Mouse (Mus musculus) forebrain, embryonic 15.5 days (tissue): ENCODE measurements around the gene Vars. TPM values are rescaled to one million over a fixed set of nuclear protein-coding genes. Genes with fewer than 3 reads are reported as not detected.
A peak's percentile ranks its signal among the peaks of the same experiment; 100 is the strongest.
"Not testable (repeated sequence)": the region's sequence is repeated elsewhere in the genome, so short reads cannot be mapped to it uniquely, and the experiment has no call there.

Source experiments
- ATAC-seq: fragments of 200-750 bp; cut with Nextera tagmentation; replicated peaks from 2 replicates; pipeline ENCODE4 v1.8.0; 2017; ENCODE audit warnings: mild to moderate bottlenecking, moderate TSS enrichment, moderate library complexity
- H3K27ac ChIP-seq: fragments of 300-500 bp; sonication (generic); replicated peaks from 2 replicates; pipeline ENCODE4 v1.5.1; 2015; ENCODE audit warnings: mild to moderate bottlenecking, inconsistent platforms
- H3K27me3 ChIP-seq: fragments of 300-500 bp; sonication (generic); 2 replicates; pipeline ENCODE4 v1.6.1; 2015; ENCODE audit warnings: inconsistent platforms
- H3K36me3 ChIP-seq: fragments of 300-500 bp; sonication (generic); 2 replicates; pipeline ENCODE4 v1.6.1; 2015; ENCODE audit warnings: mild to moderate bottlenecking, inconsistent platforms
- H3K4me1 ChIP-seq: fragments of 300-500 bp; sonication (generic); 2 replicates; pipeline ENCODE4 v1.6.1; 2015; ENCODE audit warnings: inconsistent platforms
- H3K4me2 ChIP-seq: fragments of 300-500 bp; sonication (generic); replicated peaks from 2 replicates; pipeline ENCODE4 v1.6.1; 2015; ENCODE audit warnings: mild to moderate bottlenecking, inconsistent platforms
- H3K4me3 ChIP-seq: fragments of 300-500 bp; sonication (generic); 2 replicates; pipeline ENCODE4 v1.5.1; 2015; ENCODE audit warnings: mild to moderate bottlenecking, inconsistent platforms
- H3K9ac ChIP-seq: fragments of 300-500 bp; sonication (generic); replicated peaks from 2 replicates; pipeline ENCODE4 v1.6.1; 2015; ENCODE audit warnings: mild to moderate bottlenecking, inconsistent platforms
- H3K9me3 ChIP-seq: fragments of 300-500 bp; sonication (generic); 2 replicates; pipeline ENCODE4 v1.6.1; 2016; ENCODE audit warnings: inconsistent platforms
- WGBS: fragments of 180-500 bp; shearing (Covaris S2); methylation state at CpG from one replicate; pipeline ENCODE4 v1.1.7; 2015; ENCODE audit warnings: mixed read lengths; 5-methylcytosine and 5-hydroxymethylcytosine counted together
- polyA plus RNA-seq: library from polyadenylated mRNA; unstranded; fragments of >200 nt; fragmentation: Nextera tagmentation; extraction: Ambion mirVana; gene quantifications from 2 replicates; pipeline ENCODE4 v1.2.1, GENCODE M21; 2015

Vars gene
- polyA plus RNA-seq, 1 experiment from 2014 or later: 82.9 TPM

- no peak for ATAC-seq
- no peak overlapping the region for H3K27ac ChIP-seq
- no peaks in the 10 kb centered on the region for H3K27me3 ChIP-seq
- no peak overlapping the region for H3K9ac ChIP-seq
- H3K9me3 ChIP-seq: no peaks in the 10 kb centered on the region
- 90% methylated on average over 7 of the region's 7 CpGs for WGBS
- H3K4me1 ChIP-seq: peaks cover 19% of the 10 kb centered on the region
- no peak overlapping the region for H3K4me2 ChIP-seq
- no peaks in the 10 kb centered on the region for H3K36me3 ChIP-seq
- H3K4me3 ChIP-seq: no peak overlapping the region
These were observed 31.1 kb downstream of the Vars start for GRCm38 (mm10) chr17:35031880-35032279.

- Histone ChIP-seq H3K4me1 (peaks cover 14% of the 10 kb centered on the region), H3K4me2 (no peak overlapping the region), H3K27ac (no peak overlapping the region), H3K9ac (no peak overlapping the region), H3K4me3 (no peak overlapping the region), H3K27me3 (no peaks in the 10 kb centered on the region), H3K9me3 (no peaks in the 10 kb centered on the region), H3K36me3 (no peaks in the 10 kb centered on the region)
- 76% methylated on average over 8 of the region's 8 CpGs for WGBS
- no peak for ATAC-seq
These were observed 31.6 kb downstream of the Vars start for GRCm38 (mm10) chr17:35032323-35032870.

GRCm38 (mm10) chr17:35033703-35034102 lies 32.9 kb downstream of the Vars start:
- H3K36me3 ChIP-seq, H3K9ac ChIP-seq, H3K4me2 ChIP-seq, ATAC-seq, H3K27ac ChIP-seq, H3K4me1 ChIP-seq, H3K4me3 ChIP-seq, H3K27me3 ChIP-seq, H3K9me3 ChIP-seq: not testable (repeated sequence)
- 89% methylated on average over 1 of the region's 1 CpGs for WGBS

GRCm38 (mm10) chr17:35034896-35035295 lies 34.1 kb downstream of the Vars start:
- no peak overlapping the region for H3K4me2 ChIP-seq
- no peak for ATAC-seq
- H3K4me3 ChIP-seq: no peak overlapping the region
- 76% methylated on average over 6 of the region's 6 CpGs for WGBS
- H3K27ac ChIP-seq: no peak overlapping the region
- H3K4me1 ChIP-seq: peaks cover 3% of the 10 kb centered on the region; the same call in 1 of the 2 replicates
- H3K9me3 ChIP-seq: no peaks in the 10 kb centered on the region
- H3K9ac ChIP-seq: no peak overlapping the region
- no peaks in the 10 kb centered on the region for H3K27me3 ChIP-seq
- no peaks in the 10 kb centered on the region for H3K36me3 ChIP-seq

DNA sequence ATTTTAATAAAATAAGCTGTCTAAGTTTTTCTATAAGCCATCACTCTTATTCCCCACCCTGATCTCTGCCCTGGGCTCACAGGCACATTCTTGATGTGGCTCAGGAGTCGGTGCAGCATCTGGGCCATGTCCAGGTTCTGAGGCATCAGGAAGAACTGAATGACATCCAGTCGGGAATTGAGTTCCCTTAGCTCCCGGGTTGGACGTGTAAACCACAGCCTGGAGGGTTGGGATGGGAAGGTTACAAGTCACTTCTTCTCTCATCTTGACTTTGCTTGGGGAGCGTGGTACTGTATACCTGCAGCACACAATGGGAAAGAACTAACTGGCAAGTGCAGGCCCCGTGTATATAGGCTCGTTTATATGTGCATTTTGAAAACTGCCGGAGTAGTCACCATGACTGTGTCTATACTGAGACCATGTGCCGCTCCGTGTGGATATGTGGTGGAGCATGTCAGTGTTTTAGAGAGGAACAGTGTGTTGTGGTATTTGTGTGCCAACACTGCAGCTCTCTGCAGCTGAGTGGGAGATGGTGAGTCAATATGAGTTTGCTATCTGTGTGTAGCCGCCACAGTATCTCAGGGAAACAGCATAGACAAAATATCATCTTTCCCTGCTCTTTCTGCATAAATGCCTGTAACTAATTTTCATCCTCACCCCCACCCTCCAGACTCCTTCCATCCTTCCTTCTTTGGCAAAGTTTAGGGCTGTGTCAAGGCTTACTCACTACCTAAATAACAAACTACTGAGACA lies 38.5 kb downstream of the Vars start:
- Histone ChIP-seq H3K4me3 (no peak overlapping the region), H3K4me2 (no peak overlapping the region), H3K36me3 (no peaks in the 10 kb centered on the region), H3K27ac (no peak overlapping the region), H3K4me1 (no peaks in the 10 kb centered on the region), H3K27me3 (no peaks in the 10 kb centered on the region), H3K9ac (no peak overlapping the region), H3K9me3 (no peaks in the 10 kb centered on the region)
- WGBS: 85% methylated on average over 11 of the region's 11 CpGs
- no peak for ATAC-seq

DNA sequence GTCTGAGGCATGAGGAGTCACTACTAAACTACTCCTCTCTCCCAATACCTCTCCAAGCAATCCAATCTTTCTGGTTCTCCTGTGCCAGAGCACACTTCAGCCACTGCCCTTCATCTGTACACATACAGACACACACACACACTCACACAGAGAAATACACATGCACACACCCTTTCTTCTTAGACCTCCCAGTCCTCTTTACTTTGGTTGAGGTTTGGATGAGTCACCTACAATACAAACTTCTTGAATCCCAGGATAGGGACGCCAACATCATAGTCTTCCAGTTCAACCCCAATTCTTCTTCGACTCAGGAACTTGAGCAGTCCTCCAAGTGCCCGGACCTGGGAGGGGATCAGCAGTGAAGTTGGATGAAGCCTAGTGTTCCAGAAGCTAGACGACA lies 43.0 kb downstream of the Vars start:
- Histone ChIP-seq H3K9ac (no peak overlapping the region), H3K4me3 (no peak overlapping the region), H3K36me3 (no peaks in the 10 kb centered on the region), H3K27me3 (no peaks in the 10 kb centered on the region), H3K27ac (no peak overlapping the region), H3K9me3 (no peaks in the 10 kb centered on the region), H3K4me1 (peaks cover 13% of the 10 kb centered on the region; the same call in 1 of the 2 replicates), H3K4me2 (no peak overlapping the region)
- ATAC-seq: no peak
- 89% methylated on average over 4 of the region's 4 CpGs for WGBS

DNA sequence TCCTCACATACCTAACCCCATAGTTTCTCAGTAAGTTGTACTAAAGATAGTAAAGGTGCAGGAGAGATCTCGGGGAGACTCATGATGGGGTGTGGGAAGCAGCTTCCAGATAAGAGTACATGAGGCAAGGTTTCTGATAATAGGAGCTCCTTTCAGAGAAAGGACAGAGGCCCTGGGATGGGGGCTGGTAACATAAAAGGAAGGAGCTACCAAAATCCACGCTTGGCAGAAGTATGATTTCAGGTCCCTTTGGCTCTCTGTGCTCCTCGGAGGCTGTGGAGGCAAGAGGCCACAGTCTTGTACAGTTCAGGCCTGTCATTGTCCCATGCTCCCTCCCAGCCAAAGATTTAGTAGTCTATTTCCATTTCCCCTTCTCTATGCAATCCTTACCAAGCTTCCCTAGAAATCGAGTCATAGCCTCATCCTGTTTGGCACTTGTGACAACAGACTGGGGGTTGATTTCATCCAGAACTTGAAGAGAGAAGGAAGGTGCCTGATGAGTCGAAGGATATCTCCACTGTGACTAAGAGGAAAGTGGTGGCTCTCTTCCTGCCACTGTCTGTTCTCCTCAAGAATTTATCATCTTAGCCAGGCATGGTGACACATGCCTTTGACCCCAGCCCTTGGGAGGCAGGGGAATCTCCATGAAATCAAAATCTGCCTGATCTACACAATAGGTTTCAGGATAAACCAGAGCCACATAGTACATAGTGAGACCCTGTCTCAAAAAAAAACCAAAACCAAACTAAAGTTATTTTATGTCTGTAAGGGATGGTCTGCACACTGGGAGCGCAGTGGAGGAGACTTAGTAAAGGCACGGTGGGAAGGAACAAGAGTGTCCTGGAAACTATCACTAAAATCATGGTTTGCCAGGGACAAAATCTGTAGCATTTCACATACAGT lies 44.4 kb downstream of the Vars start:
- no peak for ATAC-seq
- H3K36me3 ChIP-seq: no peaks in the 10 kb centered on the region
- H3K4me3 ChIP-seq: peak overlapping the region; percentile 48
- peak overlapping the region; percentile 84 for H3K4me2 ChIP-seq
- no peak overlapping the region for H3K27ac ChIP-seq
- H3K9me3 ChIP-seq: no peaks in the 10 kb centered on the region
- 87% methylated on average over 7 of the region's 7 CpGs for WGBS
- no peaks in the 10 kb centered on the region for H3K27me3 ChIP-seq
- peaks cover 24% of the 10 kb centered on the region for H3K4me1 ChIP-seq
- no peak overlapping the region; the same call in 1 of the 2 replicates for H3K9ac ChIP-seq

GRCm38 (mm10) chr17:35045807-35046680 lies 45.3 kb downstream of the Vars start:
- Histone ChIP-seq H3K9me3 (no peaks in the 10 kb centered on the region), H3K36me3 (no peaks in the 10 kb centered on the region), H3K9ac (peak overlapping the region; percentile 65), H3K27ac (peak overlapping the region; percentile 63), H3K4me1 (peaks cover 30% of the 10 kb centered on the region), H3K27me3 (no peaks in the 10 kb centered on the region), H3K4me2 (peak overlapping the region; percentile 84), H3K4me3 (peak overlapping the region; percentile 48)
- 6% methylated on average over 48 of the region's 48 CpGs for WGBS
- peak; percentile 79 for ATAC-seq

- H3K27ac ChIP-seq: peak within 1 kb of the TSS; percentile 63
- no peaks in the 10 kb centered on the region for H3K36me3 ChIP-seq
- 3% methylated on average over 33 of the region's 33 CpGs for WGBS
- peak within 1 kb of the TSS; percentile 48 for H3K4me3 ChIP-seq
- H3K4me2 ChIP-seq: peak within 1 kb of the TSS; percentile 84
- ATAC-seq: peak; percentile 99
- H3K4me1 ChIP-seq: peaks cover 38% of the 10 kb centered on the region
- peak within 1 kb of the TSS; percentile 65 for H3K9ac ChIP-seq
- no peaks in the 10 kb centered on the region for H3K27me3 ChIP-seq
- no peaks in the 10 kb centered on the region for H3K9me3 ChIP-seq
These were observed 46.1 kb downstream of the Vars start, which contains the start of gene Msh5 for GRCm38 (mm10) chr17:35046681-35047455. Gene Msh5 (minus strand): TSS chr17:35046745.

DNA sequence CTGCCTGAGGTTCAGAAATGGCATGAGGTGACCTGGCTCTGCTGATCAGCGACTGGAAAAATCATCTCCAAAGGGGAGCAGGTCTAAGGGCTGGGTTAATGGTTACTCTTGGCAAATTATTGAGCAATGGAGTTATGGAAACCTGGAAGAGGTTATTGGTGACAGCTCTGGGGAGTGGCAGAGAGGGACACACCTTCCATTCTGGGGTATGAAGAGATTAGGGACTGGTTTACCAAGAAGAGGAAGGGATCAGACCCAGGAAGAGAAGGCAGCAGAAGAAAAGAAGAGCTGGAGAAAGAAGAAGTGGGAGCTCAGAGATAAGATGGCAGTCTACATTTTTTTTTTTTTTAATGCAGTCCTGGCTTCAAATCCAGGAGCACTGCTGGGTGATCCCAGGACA lies 46.9 kb downstream of the Vars start:
- 63% methylated on average over 1 of the region's 1 CpGs for WGBS
- Histone ChIP-seq H3K36me3 (0 out of 2 replicates have a peak, but pooled peaks cover under 1% of the 10 kb centered on the region), H3K9ac (no peak overlapping the region), H3K4me1 (peaks cover 44% of the 10 kb centered on the region), H3K9me3 (no peaks in the 10 kb centered on the region), H3K27ac (peak overlapping the region; percentile 7; the same call in 1 of the 2 replicates), H3K4me3 (no peak overlapping the region), H3K4me2 (no peak overlapping the region), H3K27me3 (no peaks in the 10 kb centered on the region)
- ATAC-seq: no peak
